Mouse (Mus musculus): Measurements from ENCODE around the gene Nip7.
"Not testable (repeated sequence)": the region's sequence is repeated elsewhere in the genome, so short reads cannot be mapped to it uniquely, and the experiment has no call there.

Gene Nip7

DNA sequence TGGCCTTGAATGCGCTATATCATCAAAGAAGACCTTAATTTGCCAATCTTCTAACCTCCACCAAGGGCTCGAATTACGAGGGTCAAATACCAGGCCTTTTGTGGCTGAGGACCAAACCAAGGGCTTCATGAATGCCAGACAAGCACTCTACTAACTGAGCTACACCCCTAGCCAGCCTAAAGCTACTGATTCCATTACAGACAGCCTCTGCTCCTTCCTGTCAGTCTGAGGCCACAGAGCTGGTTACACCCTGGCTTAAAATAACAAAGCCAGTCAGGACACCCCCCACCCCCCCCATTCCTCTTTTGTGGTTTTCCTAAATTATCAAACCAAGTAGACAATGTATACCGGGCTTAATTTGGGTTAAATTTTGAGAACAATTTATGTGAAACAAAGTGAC, 17.0 kb downstream of the Nip7 start:
- no peak for DNase-seq

- DNase-seq = no peak
Measured at GRCm38 (mm10) chr8:107074128-107074527, 17.5 kb downstream of the Nip7 start.

GRCm38 (mm10) chr8:107076239-107076888, 19.7 kb downstream of the Nip7 start:
- DNase-seq = no peak

GRCm38 (mm10) chr8:107085358-107085757, 28.7 kb downstream of the Nip7 start:
- peak; percentile 33 for DNase-seq

- no peak for DNase-seq
Measured at GRCm38 (mm10) chr8:107086018-107086417, 29.3 kb downstream of the Nip7 start.

DNA sequence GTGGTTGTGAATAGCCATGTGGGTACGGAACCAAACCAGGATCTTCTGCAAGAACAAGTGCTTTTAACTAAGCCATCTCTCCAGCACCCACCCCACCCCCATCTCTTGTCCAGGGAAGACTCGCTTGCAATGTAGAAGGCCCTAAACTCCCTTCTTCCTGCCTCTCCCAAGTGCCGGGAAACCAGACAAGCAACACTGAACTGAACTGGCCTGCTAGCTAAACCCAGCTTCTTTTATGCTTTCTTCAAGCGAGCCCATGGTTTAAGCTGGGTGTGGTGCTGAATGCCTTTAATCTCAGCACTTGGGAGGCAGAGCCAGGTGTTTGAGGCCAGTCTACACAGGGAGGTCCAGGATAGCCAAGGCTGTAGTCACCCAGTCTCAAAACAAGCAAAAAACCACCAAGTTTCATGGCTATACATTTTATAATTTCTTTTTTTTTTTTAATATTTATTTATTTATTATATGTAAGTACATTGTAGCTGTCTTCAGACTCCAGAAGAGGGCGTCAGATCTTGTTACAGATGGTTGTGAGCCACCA, 31.9 kb downstream of the Nip7 start:
- DNase-seq = no peak

GRCm38 (mm10) chr8:107090531-107090930, 33.9 kb downstream of the Nip7 start:
- no peak for DNase-seq

- DNase-seq = no peak
Measured at GRCm38 (mm10) chr8:107095717-107096365, 39.2 kb downstream of the Nip7 start.

- DNase-seq = peak; percentile 91
Measured at GRCm38 (mm10) chr8:107096366-107097036, 39.8 kb downstream of the Nip7 start, which contains the start of gene Terf2. TSS of gene Terf2 (minus strand) at chr8:107096547.

GRCm38 (mm10) chr8:107100635-107101034, 44.0 kb downstream of the Nip7 start:
- DNase-seq = no peak

- DNase-seq = peak; percentile 78
Measured at GRCm38 (mm10) chr8:107104547-107104946, 47.9 kb downstream of the Nip7 start.

GRCm38 (mm10) chr8:107108089-107108488, 51.4 kb downstream of the Nip7 start:
- not testable (repeated sequence) for DNase-seq

- DNase-seq = no peak
Measured at GRCm38 (mm10) chr8:107108978-107109720, 52.5 kb downstream of the Nip7 start.

GRCm38 (mm10) chr8:107109816-107110435, 53.2 kb downstream of the Nip7 start:
- no peak for DNase-seq

All from thymus, postnatal 25 days (tissue).